ENCODE assay signal across 13 mouse cellular contexts in genomic region chr2:52372080-52372479, GRCm38 (mm10).
"Had no signal": no experiment of that assay in that cellular context is flagged by ENCODE, and none has a peak within 500 bp of the region (broad histone marks: within the 10 kb centered on the region; RNA-seq: fewer than 3 reads in every experiment).

No protein-coding gene starts in this region.

- H3K9me3 ChIP-seq: kidney, embryonic 15.5 days; limb, embryonic 10.5 days; midbrain, embryonic 15.5 days; neural tube, embryonic 13.5 days had no signal

- H3K27ac ChIP-seq: kidney, embryonic 15.5 days; left cerebral cortex, adult 2 months; limb, embryonic 10.5 days; liver, embryonic 14.5 days; midbrain, embryonic 15.5 days; neural tube, embryonic 13.5 days had no signal

- H3K27me3 ChIP-seq: kidney, embryonic 15.5 days; midbrain, embryonic 15.5 days; neural tube, embryonic 13.5 days had no signal

- H3K4me1 ChIP-seq: kidney, embryonic 15.5 days; midbrain, embryonic 15.5 days; neural tube, embryonic 13.5 days had no signal

- DNase-seq: kidney, postnatal 25 days; retina, postnatal 1 day; right cerebral cortex, postnatal 4 days; spleen, adult 18-20 months; thymus, postnatal 36 days had no signal

- H3K36me3 ChIP-seq: kidney, embryonic 15.5 days; limb, embryonic 10.5 days; midbrain, embryonic 15.5 days; neural tube, embryonic 13.5 days had no signal

- H3K4me3 ChIP-seq: kidney, embryonic 15.5 days; left cerebral cortex, adult 2 months; limb, embryonic 10.5 days; midbrain, embryonic 15.5 days; neural tube, embryonic 13.5 days had no signal

- H3K9ac ChIP-seq: kidney, embryonic 15.5 days; liver, embryonic 14.5 days; midbrain, embryonic 15.5 days; neural tube, embryonic 13.5 days had no signal

- H3K4me2 ChIP-seq: kidney, embryonic 15.5 days; midbrain, embryonic 11.5 days; midbrain, embryonic 15.5 days; neural tube, embryonic 13.5 days had no signal

- ATAC-seq: intestine, embryonic 16.5 days; midbrain, embryonic 15.5 days had no signal
